Comparison of ENCODE assay signal across 18 mouse cellular contexts in the genomic region with DNA sequence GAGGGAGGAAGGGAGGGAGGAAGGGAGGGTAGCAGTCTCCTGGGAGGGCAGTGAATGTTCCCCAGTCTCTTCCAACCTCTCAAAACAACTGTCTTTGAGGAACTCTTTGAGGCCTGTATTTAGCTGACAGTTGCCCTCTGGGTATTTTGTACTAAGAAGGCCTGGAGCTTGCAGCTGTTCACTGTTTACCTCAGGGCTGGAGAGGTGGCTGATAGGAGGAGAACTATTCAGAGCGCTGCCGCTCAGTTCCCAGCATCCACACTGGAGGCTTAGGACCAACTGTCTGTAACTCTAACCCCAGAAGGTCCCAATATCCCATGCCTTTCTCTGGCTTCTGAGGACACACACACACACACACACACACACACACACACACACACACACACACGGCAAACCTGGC. TPM values are rescaled to one million over a fixed set of nuclear protein-coding genes. Genes with fewer than 3 reads are reported as not detected.
DNase-seq lines count a peak whose midpoint lies in the region; ATAC-seq lines count a peak whose summit lies in the region.
"Had no signal": no experiment of that assay in that cellular context is flagged by ENCODE, and none has a peak within 500 bp of the region (broad histone marks: within the 10 kb centered on the region; RNA-seq: fewer than 3 reads in every experiment).

No protein-coding gene starts in this region.

- H3K4me1 ChIP-seq in limb, embryonic 12.5 days (replicated peaks) = peaks cover 17% of the 10 kb centered on the region
- H3K4me1 ChIP-seq in limb, embryonic 10.5 days = peaks cover 36% of the 10 kb centered on the region
- H3K4me1 ChIP-seq in embryonic facial prominence, embryonic 12.5 days = peaks cover 20% of the 10 kb centered on the region; the same call in 1 of the 2 replicates
- H3K4me1 ChIP-seq in forebrain, embryonic 16.5 days (replicated peaks; ENCODE audit: control insufficient read depth, insufficient read depth, low read length) = peaks cover 50% of the 10 kb centered on the region
- H3K4me1 ChIP-seq in limb, embryonic 15.5 days = peaks cover 37% of the 10 kb centered on the region

- no peak overlapping the region for H3K4me2 ChIP-seq in limb, embryonic 12.5 days
- H3K4me2 ChIP-seq in embryonic facial prominence, embryonic 12.5 days (replicated peaks) = no peak overlapping the region
- H3K4me2 ChIP-seq in forebrain, embryonic 16.5 days (ENCODE audit: low read length) = no peak overlapping the region
- no peak overlapping the region for H3K4me2 ChIP-seq in limb, embryonic 15.5 days
- H3K4me2 ChIP-seq: heart, embryonic 13.5 days had no signal

- no peaks in the 10 kb centered on the region for H3K9me3 ChIP-seq in limb, embryonic 12.5 days
- H3K9me3 ChIP-seq in limb, embryonic 10.5 days (replicated peaks) = no peaks in the 10 kb centered on the region
- no peaks in the 10 kb centered on the region for H3K9me3 ChIP-seq in embryonic facial prominence, embryonic 12.5 days
- H3K9me3 ChIP-seq in forebrain, embryonic 16.5 days (ENCODE audit: control insufficient read depth, low read length) = no peaks in the 10 kb centered on the region
- H3K9me3 ChIP-seq in limb, embryonic 15.5 days = no peaks in the 10 kb centered on the region
- H3K9me3 ChIP-seq: heart, embryonic 13.5 days had no signal

- H3K9ac ChIP-seq in limb, embryonic 12.5 days (replicated peaks) = no peak overlapping the region
- H3K9ac ChIP-seq in embryonic facial prominence, embryonic 12.5 days = no peak overlapping the region
- H3K9ac ChIP-seq in forebrain, embryonic 16.5 days (replicated peaks; ENCODE audit: low read depth, low read length) = no peak overlapping the region
- no peak overlapping the region for H3K9ac ChIP-seq in limb, embryonic 15.5 days
- H3K9ac ChIP-seq: heart, embryonic 13.5 days had no signal

- ATAC-seq in limb, embryonic 12.5 days (ENCODE audit: insufficient number of reproducible peaks, insufficient read depth, low FRiP score, low TSS enrichment, low read depth) = no peak
- peak; percentile 56; the same call in 1 of the 2 replicates for ATAC-seq in embryonic facial prominence, embryonic 12.5 days (ENCODE audit: insufficient number of reproducible peaks, insufficient read depth, low FRiP score, low TSS enrichment)
- ATAC-seq in forebrain, embryonic 16.5 days = peak; percentile 14; the same call in 1 of the 2 replicates
- peak; percentile 35; the same call in 1 of the 2 replicates for ATAC-seq in limb, embryonic 15.5 days (ENCODE audit: insufficient number of reproducible peaks, low FRiP score, low TSS enrichment, low read depth)
- ATAC-seq in erythroid progenitor cell, adult 5-6 weeks (replicated peaks; ENCODE audit: low FRiP score, poor library complexity, severe bottlenecking) = no peak

- H3K27ac ChIP-seq in limb, embryonic 12.5 days = peak overlapping the region; percentile 25; the same call in 1 of the 2 replicates
- no peak overlapping the region for H3K27ac ChIP-seq in limb, embryonic 10.5 days
- peak overlapping the region; percentile 42; the same call in 1 of the 2 replicates for H3K27ac ChIP-seq in embryonic facial prominence, embryonic 12.5 days
- H3K27ac ChIP-seq in forebrain, embryonic 16.5 days (ENCODE audit: low read length) = peak overlapping the region; percentile 43
- no peak overlapping the region; the same call in 1 of the 2 replicates for H3K27ac ChIP-seq in limb, embryonic 15.5 days
- H3K27ac ChIP-seq: heart, embryonic 13.5 days had no signal

- DNase-seq in limb, embryonic 10.5 days (ENCODE audit: low spot score) = no peak
- DNase-seq in urinary bladder, postnatal 4 days (ENCODE audit: low spot score in 2 of 2) = no peak
- DNase-seq in thymus, postnatal 0 days (ENCODE audit: low spot score) = no peak
- DNase-seq: adrenal gland, postnatal 10 days; B cell, adult 2 months; cerebellum, adult 9-10 months; gastrocnemius, postnatal 36 days; lung, adult 18-20 months; right cerebral cortex, postnatal 14 days had no signal

- 66% methylated on average over 3 of the region's 3 CpGs for WGBS in limb, embryonic 12.5 days
- 65% methylated on average over 3 of the region's 3 CpGs for WGBS in limb, embryonic 10.5 days
- WGBS in embryonic facial prominence, embryonic 12.5 days = 45% methylated on average over 3 of the region's 3 CpGs
- WGBS in forebrain, embryonic 16.5 days = 30% methylated on average over 3 of the region's 3 CpGs
- WGBS in limb, embryonic 15.5 days = 51% methylated on average over 3 of the region's 3 CpGs

- no peaks in the 10 kb centered on the region for H3K27me3 ChIP-seq in limb, embryonic 12.5 days
- H3K27me3 ChIP-seq in limb, embryonic 10.5 days (ENCODE audit: low read depth, poor library complexity, severe bottlenecking) = peaks cover 11% of the 10 kb centered on the region; the same call in 1 of the 2 replicates
- H3K27me3 ChIP-seq in embryonic facial prominence, embryonic 12.5 days = no peaks in the 10 kb centered on the region
- no peaks in the 10 kb centered on the region for H3K27me3 ChIP-seq in forebrain, embryonic 16.5 days (replicated peaks; ENCODE audit: control insufficient read depth, insufficient read depth, low read length)
- no peaks in the 10 kb centered on the region for H3K27me3 ChIP-seq in limb, embryonic 15.5 days
- H3K27me3 ChIP-seq: heart, embryonic 13.5 days had no signal

- no peak overlapping the region for H3K4me3 ChIP-seq in limb, embryonic 12.5 days (replicated peaks)
- no peak overlapping the region for H3K4me3 ChIP-seq in limb, embryonic 10.5 days
- no peak overlapping the region for H3K4me3 ChIP-seq in embryonic facial prominence, embryonic 12.5 days
- no peak overlapping the region for H3K4me3 ChIP-seq in forebrain, embryonic 16.5 days (replicated peaks; ENCODE audit: low read length)
- no peak overlapping the region for H3K4me3 ChIP-seq in limb, embryonic 15.5 days
- H3K4me3 ChIP-seq: heart, embryonic 13.5 days had no signal

- H3K36me3 ChIP-seq in limb, embryonic 12.5 days = no peaks in the 10 kb centered on the region
- H3K36me3 ChIP-seq in limb, embryonic 10.5 days = no peaks in the 10 kb centered on the region
- H3K36me3 ChIP-seq in embryonic facial prominence, embryonic 12.5 days = no peaks in the 10 kb centered on the region
- H3K36me3 ChIP-seq in forebrain, embryonic 16.5 days (ENCODE audit: control insufficient read depth, insufficient read depth) = no peaks in the 10 kb centered on the region
- H3K36me3 ChIP-seq in limb, embryonic 15.5 days = no peaks in the 10 kb centered on the region
- H3K36me3 ChIP-seq: heart, embryonic 13.5 days had no signal

RNA-seq across cellular contexts. Expression of a gene that starts 23.1 kb away (rescaled TPM):
- 48.4 and 48.7 TPM in 2 replicates for polyA plus RNA-seq in limb, embryonic 12.5 days (2016; fragmentation: Nextera tagmentation; extraction: Ambion mirVana)
- polyA plus RNA-seq in limb, embryonic 10.5 days (2016; fragmentation: Nextera tagmentation; extraction: Ambion mirVana) = 33.7 and 35.1 TPM in 2 replicates
- 54.3 and 58.1 TPM in 2 replicates for polyA plus RNA-seq in embryonic facial prominence, embryonic 12.5 days (2016; fragmentation: Nextera tagmentation; extraction: Ambion mirVana)
- 69.9 and 76.8 TPM in 2 replicates for polyA plus RNA-seq in forebrain, embryonic 16.5 days (2015; fragmentation: Nextera tagmentation; extraction: Ambion mirVana)
- polyA plus RNA-seq in limb, embryonic 15.5 days (2015; fragmentation: Nextera tagmentation; extraction: Ambion mirVana) = 76.0 and 86.0 TPM in 2 replicates
- polyA plus RNA-seq in thymus, postnatal 0 days (2015; fragmentation: Nextera tagmentation; extraction: Ambion mirVana) = 88.4 and 90.4 TPM in 2 replicates
- total RNA-seq in erythroid progenitor cell, adult 5-6 weeks (2015; ENCODE audit: low replicate concordance) = 18.7 and 21.8 TPM in 2 replicates
- 11.4 and 18.8 TPM in 2 replicates for total RNA-seq in erythroid progenitor cell, adult 5-6 weeks (2017; ENCODE audit: low replicate concordance)

RNA-seq across cellular contexts. Expression of a gene that starts 51.7 kb away (rescaled TPM):
- polyA plus RNA-seq in limb, embryonic 12.5 days (2016; fragmentation: Nextera tagmentation; extraction: Ambion mirVana) = not detected in 2 replicates
- polyA plus RNA-seq in limb, embryonic 10.5 days (2016; fragmentation: Nextera tagmentation; extraction: Ambion mirVana) = not detected in 2 replicates
- polyA plus RNA-seq in embryonic facial prominence, embryonic 12.5 days (2016; fragmentation: Nextera tagmentation; extraction: Ambion mirVana) = not detected in 2 replicates
- not detected in 2 replicates for polyA plus RNA-seq in forebrain, embryonic 16.5 days (2015; fragmentation: Nextera tagmentation; extraction: Ambion mirVana)
- not detected in 2 replicates for polyA plus RNA-seq in limb, embryonic 15.5 days (2015; fragmentation: Nextera tagmentation; extraction: Ambion mirVana)
- polyA plus RNA-seq in thymus, postnatal 0 days (2015; fragmentation: Nextera tagmentation; extraction: Ambion mirVana) = 0.30 TPM in 1 of 2 replicates, not detected in the other
- total RNA-seq in erythroid progenitor cell, adult 5-6 weeks (2015; ENCODE audit: low replicate concordance) = not detected in 2 replicates
- total RNA-seq in erythroid progenitor cell, adult 5-6 weeks (2017; ENCODE audit: low replicate concordance) = not detected in 2 replicates
- total RNA-seq: adrenal gland, postnatal 10 days; gastrocnemius, postnatal 36 days; left cerebral cortex, postnatal 36 days; monocyte, adult 5-6 weeks had no signal
- polyA plus RNA-seq: heart, embryonic 13.5 days; kidney, embryonic 14.5 days had no signal

Comparison
In these comparisons a context has a peak if more than half of its experiments do, and no peak if none do; other contexts are left out.
1. ATAC-seq: peak in embryonic facial prominence, embryonic 12.5 days (single experiment), forebrain, embryonic 16.5 days (single experiment) and limb, embryonic 15.5 days (single experiment); none in limb, embryonic 12.5 days (single experiment) and erythroid progenitor cell, adult 5-6 weeks (single experiment).
2. H3K27ac ChIP-seq: peak in limb, embryonic 12.5 days (single experiment), embryonic facial prominence, embryonic 12.5 days (single experiment) and forebrain, embryonic 16.5 days (single experiment); none in limb, embryonic 10.5 days (single experiment) and limb, embryonic 15.5 days (single experiment).